Mouse (Mus musculus) CH12.LX (cell line): Measurements from ENCODE around the gene Taar1. TPM values are rescaled to one million over a fixed set of nuclear protein-coding genes. Genes with fewer than 3 reads are reported as not detected.

Experiments used
- polyA plus RNA-seq: library from polyadenylated mRNA; unstranded; fragments of >175 nt; gene quantifications from 2 replicates; pipeline ENCODE4 v1.2.1, GENCODE M21; 2012; ENCODE audit warnings: low read depth; ENCODE audit not compliant: insufficient read length
- total RNA-seq, 2 experiments: library from RNA; depleted of rRNA; stranded (reverse); fragments of 300-350 nt in 1 of 2; fragments of >200 nt in 1 of 2; gene quantifications; 2 replicates each; pipeline ENCODE4 v1.2.3; 2012 to 2014

Taar1 gene
- total and polyA plus RNA-seq, 3 experiments, result not detected

Other genes with a start within 250 kb of the Taar1 start
- 5,116 and 5,207 TPM in 2 replicates for gene Rps12, start 133.1 kb upstream of the Taar1 start, total RNA-seq (2012; rRNA removed)
- gene Rps12, start 133.1 kb upstream of the Taar1 start, total RNA-seq (2014; rRNA removed), result 4,147 and 4,213 TPM in 2 replicates
- gene Rps12, start 133.1 kb upstream of the Taar1 start, polyA plus RNA-seq, result 140 and 211 TPM in 2 replicates
- not detected in 2 replicates for gene Slc18b1, start 123.4 kb upstream of the Taar1 start, total RNA-seq (2012; rRNA removed)
- gene Slc18b1, start 123.4 kb upstream of the Taar1 start, total RNA-seq (2014; rRNA removed), result not detected in 2 replicates
- 0.18 TPM in 1 of 2 replicates, not detected in the other for gene Slc18b1, start 123.4 kb upstream of the Taar1 start, polyA plus RNA-seq
- gene Vnn3, start 68.9 kb upstream of the Taar1 start, total RNA-seq (2012; rRNA removed), result not detected in 2 replicates
- not detected in 2 replicates for gene Vnn3, start 68.9 kb upstream of the Taar1 start, total RNA-seq (2014; rRNA removed)
- not detected in 2 replicates for gene Vnn3, start 68.9 kb upstream of the Taar1 start, polyA plus RNA-seq
- not detected in 2 replicates for gene Vnn1, start 25.7 kb upstream of the Taar1 start, total RNA-seq (2012; rRNA removed)
- gene Vnn1, start 25.7 kb upstream of the Taar1 start, total RNA-seq (2014; rRNA removed), result not detected in 2 replicates
- not detected in 2 replicates for gene Vnn1, start 25.7 kb upstream of the Taar1 start, polyA plus RNA-seq
- not detected in 2 replicates for gene Taar2, start 18.2 kb downstream of the Taar1 start, total RNA-seq (2012; rRNA removed)
- gene Taar2, start 18.2 kb downstream of the Taar1 start, total RNA-seq (2014; rRNA removed), result not detected in 2 replicates
- gene Taar2, start 18.2 kb downstream of the Taar1 start, polyA plus RNA-seq, result not detected in 2 replicates
- not detected in 2 replicates for gene Taar3, start 29.2 kb downstream of the Taar1 start, total RNA-seq (2012; rRNA removed)
- gene Taar3, start 29.2 kb downstream of the Taar1 start, total RNA-seq (2014; rRNA removed), result not detected in 2 replicates
- gene Taar3, start 29.2 kb downstream of the Taar1 start, polyA plus RNA-seq, result not detected in 2 replicates
- gene Taar4, start 40.1 kb downstream of the Taar1 start, total RNA-seq (2012; rRNA removed), result not detected in 2 replicates
- gene Taar4, start 40.1 kb downstream of the Taar1 start, total RNA-seq (2014; rRNA removed), result not detected in 2 replicates
- gene Taar4, start 40.1 kb downstream of the Taar1 start, polyA plus RNA-seq, result not detected in 2 replicates
- not detected in 2 replicates for gene Taar5, start 50.4 kb downstream of the Taar1 start, total RNA-seq (2012; rRNA removed)
- gene Taar5, start 50.4 kb downstream of the Taar1 start, total RNA-seq (2014; rRNA removed), result not detected in 2 replicates
- not detected in 2 replicates for gene Taar5, start 50.4 kb downstream of the Taar1 start, polyA plus RNA-seq
- gene Taar6, start 65.3 kb downstream of the Taar1 start, total RNA-seq (2012; rRNA removed), result not detected in 2 replicates
- not detected in 2 replicates for gene Taar6, start 65.3 kb downstream of the Taar1 start, total RNA-seq (2014; rRNA removed)
- gene Taar6, start 65.3 kb downstream of the Taar1 start, polyA plus RNA-seq, result not detected in 2 replicates
- gene Taar7a, start 73.1 kb downstream of the Taar1 start, total RNA-seq (2012; rRNA removed), result not detected in 2 replicates
- gene Taar7a, start 73.1 kb downstream of the Taar1 start, total RNA-seq (2014; rRNA removed), result not detected in 2 replicates
- not detected in 2 replicates for gene Taar7a, start 73.1 kb downstream of the Taar1 start, polyA plus RNA-seq
- not detected in 2 replicates for gene Taar7b, start 79.6 kb downstream of the Taar1 start, total RNA-seq (2012; rRNA removed)
- gene Taar7b, start 79.6 kb downstream of the Taar1 start, total RNA-seq (2014; rRNA removed), result not detected in 2 replicates
- not detected in 2 replicates for gene Taar7b, start 79.6 kb downstream of the Taar1 start, polyA plus RNA-seq
- not detected in 2 replicates for gene Taar7d, start 106.9 kb downstream of the Taar1 start, total RNA-seq (2012; rRNA removed)
- not detected in 2 replicates for gene Taar7d, start 106.9 kb downstream of the Taar1 start, total RNA-seq (2014; rRNA removed)
- not detected in 2 replicates for gene Taar7d, start 106.9 kb downstream of the Taar1 start, polyA plus RNA-seq
- gene Taar7e, start 117.3 kb downstream of the Taar1 start, total RNA-seq (2012; rRNA removed), result not detected in 2 replicates
- not detected in 2 replicates for gene Taar7e, start 117.3 kb downstream of the Taar1 start, total RNA-seq (2014; rRNA removed)
- gene Taar7e, start 117.3 kb downstream of the Taar1 start, polyA plus RNA-seq, result not detected in 2 replicates
- gene Taar7f, start 129.2 kb downstream of the Taar1 start, total RNA-seq (2012; rRNA removed), result not detected in 2 replicates
- gene Taar7f, start 129.2 kb downstream of the Taar1 start, total RNA-seq (2014; rRNA removed), result not detected in 2 replicates
- not detected in 2 replicates for gene Taar7f, start 129.2 kb downstream of the Taar1 start, polyA plus RNA-seq
- not detected in 2 replicates for gene Taar8a, start 156.1 kb downstream of the Taar1 start, total RNA-seq (2012; rRNA removed)
- not detected in 2 replicates for gene Taar8a, start 156.1 kb downstream of the Taar1 start, total RNA-seq (2014; rRNA removed)
- gene Taar8a, start 156.1 kb downstream of the Taar1 start, polyA plus RNA-seq, result not detected in 2 replicates
- not detected in 2 replicates for gene Taar8b, start 171.9 kb downstream of the Taar1 start, total RNA-seq (2012; rRNA removed)
- gene Taar8b, start 171.9 kb downstream of the Taar1 start, total RNA-seq (2014; rRNA removed), result not detected in 2 replicates
- not detected in 2 replicates for gene Taar8b, start 171.9 kb downstream of the Taar1 start, polyA plus RNA-seq
- not detected in 2 replicates for gene Taar8c, start 181.6 kb downstream of the Taar1 start, total RNA-seq (2012; rRNA removed)
- gene Taar8c, start 181.6 kb downstream of the Taar1 start, total RNA-seq (2014; rRNA removed), result not detected in 2 replicates
- not detected in 2 replicates for gene Taar8c, start 181.6 kb downstream of the Taar1 start, polyA plus RNA-seq
- gene Taar9, start 189.2 kb downstream of the Taar1 start, total RNA-seq (2012; rRNA removed), result not detected in 2 replicates
- not detected in 2 replicates for gene Taar9, start 189.2 kb downstream of the Taar1 start, total RNA-seq (2014; rRNA removed)
- not detected in 2 replicates for gene Taar9, start 189.2 kb downstream of the Taar1 start, polyA plus RNA-seq
- 92.8 and 117 TPM in 2 replicates for gene Stx7, start 228.9 kb downstream of the Taar1 start, total RNA-seq (2012; rRNA removed)
- 176 and 194 TPM in 2 replicates for gene Stx7, start 228.9 kb downstream of the Taar1 start, total RNA-seq (2014; rRNA removed)
- gene Stx7, start 228.9 kb downstream of the Taar1 start, polyA plus RNA-seq, result 102 TPM in 2 replicates